Mouse (Mus musculus) ovary, adult 10 weeks (tissue): Measurements from ENCODE around the gene Tle6. TPM values are rescaled to one million over a fixed set of nuclear protein-coding genes. Genes with fewer than 3 reads are reported as not detected.

Experiments used
- polyA plus RNA-seq: library from polyadenylated mRNA; stranded (reverse); fragments of 350-450 nt; fragmentation: Illumina TruSeq; extraction: RNeasy Lipid Tissue Mini Kit (QIAGEN cat#74804); gene quantifications from one replicate; pipeline ENCODE4 v1.2.3, GENCODE M21; 2014

Gene Tle6
- 9.7 TPM for polyA plus RNA-seq

DNA sequence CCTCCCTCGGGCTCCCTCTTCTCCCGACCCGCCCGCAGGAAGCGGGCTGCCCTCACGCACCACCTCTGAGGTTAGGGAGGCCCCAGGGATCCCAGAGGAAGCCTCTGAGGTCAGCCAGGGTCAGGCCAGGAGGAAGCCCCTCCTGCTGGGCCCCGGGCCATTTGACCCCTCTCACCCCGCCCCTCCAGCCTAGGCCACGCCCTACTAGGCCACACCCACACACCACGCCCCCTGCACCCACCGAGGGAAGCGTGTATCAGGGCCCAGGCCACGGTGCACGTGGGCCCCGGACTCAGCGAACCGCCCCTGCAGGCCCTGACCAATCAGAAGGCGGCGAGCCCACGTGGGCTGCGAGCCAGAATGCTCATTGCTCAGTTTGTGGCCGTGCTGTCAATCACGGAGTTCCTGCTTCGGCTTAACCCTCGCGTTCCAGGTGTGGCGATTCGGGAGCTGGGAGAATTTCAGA is at the start of gene Tle6:
Gene Tle6, minus strand, starts transcription at position 336 of the 466 bp plus-strand sequence.

DNA sequence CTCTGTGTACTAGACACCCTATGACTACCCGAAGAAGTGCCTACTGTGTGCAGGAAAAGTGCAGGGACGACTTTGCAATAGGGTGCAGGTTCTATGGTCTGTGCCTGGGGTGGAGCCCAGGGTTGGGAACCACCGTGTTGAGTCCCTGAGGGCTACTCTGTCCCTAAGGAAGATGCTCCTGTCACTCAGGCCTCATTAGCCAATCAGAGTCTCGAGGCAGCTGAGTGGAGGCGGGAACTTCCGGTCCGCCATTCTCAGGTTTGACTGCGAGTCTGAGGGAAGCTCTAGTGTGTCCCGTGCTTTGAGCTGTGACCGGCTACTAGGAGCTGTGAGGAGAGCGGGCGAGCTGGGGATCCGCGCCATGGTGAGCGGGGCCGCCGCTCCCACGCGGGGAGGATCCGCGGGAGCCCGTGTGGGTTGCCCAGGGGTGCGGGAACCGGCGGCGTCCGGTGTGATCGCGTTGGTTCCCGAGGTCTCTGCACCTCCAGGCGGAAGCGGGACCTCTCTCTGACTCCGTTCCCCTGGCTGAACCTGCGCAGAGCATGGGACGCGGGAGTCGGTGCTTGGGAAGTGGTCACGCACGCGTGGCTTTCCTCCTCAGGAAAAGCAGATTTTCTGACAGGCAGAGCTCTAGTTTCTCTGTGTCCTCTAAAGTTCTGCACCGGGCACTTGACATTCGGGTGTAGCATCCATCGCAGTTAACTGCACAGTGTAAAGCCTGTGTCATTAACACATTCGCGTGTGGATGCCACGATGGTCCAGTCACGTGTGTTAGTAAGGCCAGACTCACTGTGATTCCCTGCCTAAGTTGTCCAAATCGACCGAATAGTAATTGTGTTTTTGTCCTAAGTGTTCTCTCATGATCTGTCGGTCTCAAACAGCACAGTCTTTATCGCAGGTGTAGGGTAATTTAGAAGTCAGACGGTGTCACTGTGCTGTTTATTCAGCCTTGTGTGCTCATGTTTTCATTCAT is 48.2 kb upstream of the Tle6 start, which contains the start of gene Gm10778:
Gene Gm10778, plus strand, starts transcription at position 257 of the 973 bp plus-strand sequence.

GRCm38 (mm10) chr10:81628390-81628789 is 27.5 kb upstream of the Tle6 start, which contains the start of gene Ankrd24:
Ankrd24 (plus strand) TSS chr10:81628540.

GRCm38 (mm10) chr10:81626994-81627835 is 26.3 kb upstream of the Tle6 start, which contains the start of gene Sirt6:
Sirt6 (minus strand) TSS chr10:81627797.

GRCm38 (mm10) chr10:81605974-81606751 is 5.3 kb upstream of the Tle6 start, which contains the start of gene BC025920:
BC025920 (plus strand) TSS chr10:81606270.

DNA sequence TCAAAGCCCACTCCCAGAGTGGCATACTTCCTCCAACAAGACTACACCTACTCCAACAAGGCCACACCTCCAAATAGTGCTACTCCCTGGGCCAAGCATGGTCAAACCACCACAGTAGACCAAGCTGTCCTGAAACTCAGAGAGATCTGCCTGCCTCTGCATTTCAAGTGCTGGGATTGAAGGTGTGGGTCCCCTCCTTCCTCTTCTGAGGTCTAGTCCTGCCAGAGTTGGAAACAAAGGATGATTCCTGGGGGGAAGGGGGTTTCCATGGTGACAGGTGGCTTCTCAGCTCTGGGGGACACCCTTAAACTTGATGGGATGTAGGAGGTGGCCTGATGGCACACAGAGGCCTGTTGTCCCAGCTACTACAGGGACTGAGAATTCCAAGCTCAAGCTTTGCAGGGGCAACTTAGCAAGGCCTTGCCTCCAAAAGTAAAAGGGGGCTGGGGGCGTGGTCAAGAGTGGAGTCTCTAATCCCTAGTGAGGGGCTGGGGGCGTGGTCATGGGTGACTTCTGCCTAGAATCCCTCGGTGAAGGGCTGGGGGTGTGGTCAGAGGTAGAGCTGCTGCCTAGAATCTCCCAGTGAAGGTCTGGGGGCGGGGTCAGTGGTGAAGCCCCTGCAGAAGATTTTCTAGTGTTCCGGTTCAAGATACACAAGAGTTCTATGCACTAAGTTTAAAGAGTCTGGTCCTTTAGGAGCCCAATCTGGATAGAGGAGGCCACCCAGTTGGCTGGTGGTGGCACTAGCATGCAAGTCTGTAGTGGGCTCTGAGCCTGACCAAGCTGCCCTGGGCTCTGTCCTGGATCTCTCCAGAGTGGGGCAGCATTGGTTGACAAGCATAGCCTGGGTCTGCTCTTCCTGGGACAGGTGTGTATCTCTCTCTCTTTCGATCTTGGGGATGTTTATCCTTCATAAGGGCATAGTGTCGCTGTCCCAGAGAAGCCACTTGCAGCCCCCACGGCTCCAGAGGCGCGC is 26.5 kb downstream of the Tle6 start, which contains the start of gene Tle2:
Gene Tle2, plus strand, starts transcription at position 481 of the 976 bp plus-strand sequence.

GRCm38 (mm10) chr10:81559163-81559626 is 41.7 kb downstream of the Tle6 start, which contains the start of gene Aes:
Aes (plus strand) TSS chr10:81559488.

DNA sequence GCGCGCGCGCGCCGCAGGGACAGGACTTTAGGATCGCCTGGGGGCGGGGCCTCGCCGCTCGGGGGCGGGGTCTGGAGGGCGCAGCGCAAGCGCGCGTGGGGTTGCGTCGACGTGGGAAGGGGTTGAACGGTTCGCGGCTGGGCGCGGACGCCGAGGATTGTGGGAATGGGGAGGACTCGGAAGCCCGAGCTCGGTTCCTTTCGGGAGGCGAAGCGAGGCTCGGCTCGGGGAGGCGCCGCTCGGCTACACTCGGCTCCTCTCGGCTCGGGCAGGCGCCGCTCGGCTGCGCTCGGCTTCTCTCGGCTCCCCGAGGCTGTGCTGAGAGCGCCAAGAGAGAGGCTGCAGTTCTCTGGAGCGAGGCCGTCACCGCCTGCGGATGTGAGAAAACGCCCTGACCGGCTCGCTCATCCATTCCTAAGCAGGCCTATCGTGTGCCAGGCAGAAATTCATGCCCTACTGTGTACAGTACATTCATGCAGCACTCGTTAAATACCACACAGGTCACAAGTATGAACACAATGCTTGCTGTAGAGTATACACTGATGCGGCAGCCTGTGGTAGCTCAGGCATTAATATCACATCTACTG is 55.6 kb downstream of the Tle6 start, which contains the start of gene Gna11:
Gene Gna11, minus strand, starts transcription at position 30 of the 587 bp plus-strand sequence.

Other genes with a start within 250 kb of the Tle6 start
- not detected for gene Mfsd12, start 243.6 kb downstream of the Tle6 start, polyA plus RNA-seq
- gene 4930404N11Rik, start 235.3 kb downstream of the Tle6 start, polyA plus RNA-seq: not detected
- 0.26 TPM for gene Fzr1, start 222.6 kb downstream of the Tle6 start, polyA plus RNA-seq
- gene Dohh, start 216.6 kb downstream of the Tle6 start, polyA plus RNA-seq: not detected
- gene Gm48551, start 216.6 kb downstream of the Tle6 start, polyA plus RNA-seq: not detected
- 0.88 TPM for gene Gm48552, start 212.1 kb downstream of the Tle6 start, polyA plus RNA-seq
- not detected for gene Smim24, start 208.0 kb downstream of the Tle6 start, polyA plus RNA-seq
- gene Nfic, start 145.4 kb downstream of the Tle6 start, polyA plus RNA-seq: 14.2 TPM
- not detected for gene Celf5, start 118.4 kb downstream of the Tle6 start, polyA plus RNA-seq
- gene Ncln, start 104.7 kb downstream of the Tle6 start, polyA plus RNA-seq: not detected
- gene S1pr4, start 100.9 kb downstream of the Tle6 start, polyA plus RNA-seq: not detected
- gene Gna15, start 76.8 kb downstream of the Tle6 start, polyA plus RNA-seq: not detected
- 1.7 TPM for gene Gna11, start 55.9 kb downstream of the Tle6 start, polyA plus RNA-seq
- 10.1 TPM for gene Aes, start 41.6 kb downstream of the Tle6 start, polyA plus RNA-seq
- gene Tle2, start 26.5 kb downstream of the Tle6 start, polyA plus RNA-seq: 3.3 TPM
- 0.77 TPM for gene BC025920, start 5.2 kb upstream of the Tle6 start, polyA plus RNA-seq
- not detected for gene Sirt6, start 26.7 kb upstream of the Tle6 start, polyA plus RNA-seq
- 2.0 TPM for gene Ankrd24, start 27.5 kb upstream of the Tle6 start, polyA plus RNA-seq
- 24.8 TPM for gene Gm10778, start 48.0 kb upstream of the Tle6 start, polyA plus RNA-seq
- gene Zfp433, start 103.8 kb upstream of the Tle6 start, polyA plus RNA-seq: 52.7 TPM
- gene Gm3055, start 170.1 kb upstream of the Tle6 start, polyA plus RNA-seq: 50.3 TPM
- 8.1 TPM for gene Gm4767, start 211.1 kb upstream of the Tle6 start, polyA plus RNA-seq